Mouse (Mus musculus): ENCODE data around the gene Wars2. TPM values are rescaled to one million over a fixed set of nuclear protein-coding genes. Genes with fewer than 3 reads are reported as not detected.

Gene Wars2
- polyA plus RNA-seq, 1 experiment: 5.3 TPM

GRCm38 (mm10) chr3:99183355-99184016, 42.6 kb downstream of the Wars2 start:
- H3K4me3 ChIP-seq (ENCODE audit: insufficient read depth, low read length): no peak overlapping the region
- no peak overlapping the region for H3K27ac ChIP-seq (ENCODE audit: insufficient read depth, low read depth, low read length)
- H3K4me1 ChIP-seq (ENCODE audit: control insufficient read depth, insufficient read depth, low read length): no peaks in the 10 kb centered on the region
- no peak; the same call in 1 of the 2 replicates for TF ChIP-seq CTCF (IDR thresholded peaks at IDR 0.05; ENCODE audit: low read depth, low read length)
- TF ChIP-seq POLR2A (IDR thresholded peaks at IDR 0.05; ENCODE audit: borderline replicate concordance, low read depth, low read length): no peak

GRCm38 (mm10) chr3:99184373-99184772, 43.5 kb downstream of the Wars2 start:
- Histone ChIP-seq H3K27ac (ENCODE audit: insufficient read depth, low read depth, low read length) (no peak overlapping the region), H3K4me3 (ENCODE audit: insufficient read depth, low read length) (no peak overlapping the region), H3K4me1 (ENCODE audit: control insufficient read depth, insufficient read depth, low read length) (no peaks in the 10 kb centered on the region)
- TF ChIP-seq POLR2A (IDR thresholded peaks at IDR 0.05; ENCODE audit: borderline replicate concordance, low read depth, low read length) (no peak), CTCF (IDR thresholded peaks at IDR 0.05; ENCODE audit: low read depth, low read length) (no peak)

GRCm38 (mm10) chr3:99188097-99188496, 47.2 kb downstream of the Wars2 start:
- Histone ChIP-seq H3K27ac (ENCODE audit: insufficient read depth, low read depth, low read length) (no peak overlapping the region), H3K4me3 (ENCODE audit: insufficient read depth, low read length) (no peak overlapping the region), H3K4me1 (ENCODE audit: control insufficient read depth, insufficient read depth, low read length) (no peaks in the 10 kb centered on the region)
- TF ChIP-seq POLR2A (IDR thresholded peaks at IDR 0.05; ENCODE audit: borderline replicate concordance, low read depth, low read length) (no peak), CTCF (IDR thresholded peaks at IDR 0.05; ENCODE audit: low read depth, low read length) (no peak)

GRCm38 (mm10) chr3:99193576-99193975, 52.7 kb downstream of the Wars2 start:
- H3K4me1 ChIP-seq (ENCODE audit: control insufficient read depth, insufficient read depth, low read length): no peaks in the 10 kb centered on the region
- H3K27ac ChIP-seq (ENCODE audit: insufficient read depth, low read depth, low read length): no peak overlapping the region
- H3K4me3 ChIP-seq (ENCODE audit: insufficient read depth, low read length): no peak overlapping the region
- TF ChIP-seq CTCF (IDR thresholded peaks at IDR 0.05; ENCODE audit: low read depth, low read length) (no peak), POLR2A (IDR thresholded peaks at IDR 0.05; ENCODE audit: borderline replicate concordance, low read depth, low read length) (no peak)

- no peak overlapping the region for H3K27ac ChIP-seq (ENCODE audit: insufficient read depth, low read depth, low read length)
- H3K4me1 ChIP-seq (ENCODE audit: control insufficient read depth, insufficient read depth, low read length): no peaks in the 10 kb centered on the region
- no peak overlapping the region for H3K4me3 ChIP-seq (ENCODE audit: insufficient read depth, low read length)
- TF ChIP-seq POLR2A (IDR thresholded peaks at IDR 0.05; ENCODE audit: borderline replicate concordance, low read depth, low read length) (no peak), CTCF (IDR thresholded peaks at IDR 0.05; ENCODE audit: low read depth, low read length) (no peak)
These were observed 62.5 kb downstream of the Wars2 start for GRCm38 (mm10) chr3:99203331-99203730.

- Histone ChIP-seq H3K27ac (ENCODE audit: insufficient read depth, low read depth, low read length) (no peak overlapping the region), H3K4me1 (ENCODE audit: control insufficient read depth, insufficient read depth, low read length) (peaks cover 2% of the 10 kb centered on the region; the same call in 1 of the 2 replicates), H3K4me3 (ENCODE audit: insufficient read depth, low read length) (no peak overlapping the region)
- no peak for TF ChIP-seq POLR2A (IDR thresholded peaks at IDR 0.05; ENCODE audit: borderline replicate concordance, low read depth, low read length)
- no peak for TF ChIP-seq CTCF (IDR thresholded peaks at IDR 0.05; ENCODE audit: low read depth, low read length)
These were observed 67.5 kb downstream of the Wars2 start for GRCm38 (mm10) chr3:99208416-99208815.

GRCm38 (mm10) chr3:99211105-99211698, 70.3 kb downstream of the Wars2 start:
- no peak overlapping the region for H3K4me3 ChIP-seq (ENCODE audit: insufficient read depth, low read length)
- H3K27ac ChIP-seq (ENCODE audit: insufficient read depth, low read depth, low read length): no peak overlapping the region
- no peak for TF ChIP-seq CTCF (IDR thresholded peaks at IDR 0.05; ENCODE audit: low read depth, low read length)
- TF ChIP-seq POLR2A (IDR thresholded peaks at IDR 0.05; ENCODE audit: borderline replicate concordance, low read depth, low read length): no peak
- peaks cover 2% of the 10 kb centered on the region; the same call in 1 of the 2 replicates for H3K4me1 ChIP-seq (ENCODE audit: control insufficient read depth, insufficient read depth, low read length)

GRCm38 (mm10) chr3:99227807-99228206, 86.9 kb downstream of the Wars2 start:
- Histone ChIP-seq H3K4me1 (ENCODE audit: control insufficient read depth, insufficient read depth, low read length) (no peaks in the 10 kb centered on the region), H3K4me3 (ENCODE audit: insufficient read depth, low read length) (no peak overlapping the region)
- no peak for TF ChIP-seq POLR2A (IDR thresholded peaks at IDR 0.05; ENCODE audit: borderline replicate concordance, low read depth, low read length)
- no peak for TF ChIP-seq CTCF (IDR thresholded peaks at IDR 0.05; ENCODE audit: low read depth, low read length)

GRCm38 (mm10) chr3:99233393-99234318, 92.8 kb downstream of the Wars2 start:
- Histone ChIP-seq H3K4me3 (ENCODE audit: insufficient read depth, low read length) (peak overlapping the region; percentile 35), H3K27ac (ENCODE audit: insufficient read depth, low read depth, low read length) (no peak overlapping the region), H3K4me1 (ENCODE audit: control insufficient read depth, insufficient read depth, low read length) (peaks cover 2% of the 10 kb centered on the region; the same call in 1 of the 2 replicates)
- TF ChIP-seq CTCF (IDR thresholded peaks at IDR 0.05; ENCODE audit: low read depth, low read length) (no peak), POLR2A (IDR thresholded peaks at IDR 0.05; ENCODE audit: borderline replicate concordance, low read depth, low read length) (no peak)

More at GRCm38 (mm10) chr3:99227807-99228206, 86.9 kb downstream of the Wars2 start:
- no peak overlapping the region for H3K27ac ChIP-seq (ENCODE audit: insufficient read depth, low read depth, low read length)
